Mouse (Mus musculus) urinary bladder, postnatal 36 days (tissue): ENCODE results near the gene Rptor.

Experiments used
- DNase-seq, 2 experiments: peaks; one replicate each; pipeline ENCODE4 v3.0.0; 2022; ENCODE audit warnings: low spot score in 2 of 2, mixed read lengths in 1 of 2

Rptor gene

DNA sequence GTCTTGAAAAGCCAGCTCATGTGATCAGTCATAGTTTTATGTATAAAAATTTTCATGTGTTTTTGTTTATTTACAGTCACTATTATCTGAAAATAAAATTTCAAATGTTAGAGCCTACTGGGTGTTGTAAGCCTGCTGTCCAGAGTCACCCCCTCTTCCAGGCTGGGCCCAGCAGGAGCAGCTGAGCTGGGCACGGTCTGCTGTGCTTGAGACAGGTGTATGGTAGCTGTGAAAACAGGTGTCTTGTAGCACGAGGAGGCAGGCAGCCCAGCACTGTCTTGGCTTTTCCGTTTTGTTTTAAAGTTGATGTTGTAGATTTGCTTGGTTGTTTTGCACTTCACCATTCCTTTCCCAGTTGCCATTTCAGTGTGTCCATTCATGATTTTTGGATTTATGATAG is 87.2 kb downstream of the Rptor start:
- no peak for DNase-seq

DNA sequence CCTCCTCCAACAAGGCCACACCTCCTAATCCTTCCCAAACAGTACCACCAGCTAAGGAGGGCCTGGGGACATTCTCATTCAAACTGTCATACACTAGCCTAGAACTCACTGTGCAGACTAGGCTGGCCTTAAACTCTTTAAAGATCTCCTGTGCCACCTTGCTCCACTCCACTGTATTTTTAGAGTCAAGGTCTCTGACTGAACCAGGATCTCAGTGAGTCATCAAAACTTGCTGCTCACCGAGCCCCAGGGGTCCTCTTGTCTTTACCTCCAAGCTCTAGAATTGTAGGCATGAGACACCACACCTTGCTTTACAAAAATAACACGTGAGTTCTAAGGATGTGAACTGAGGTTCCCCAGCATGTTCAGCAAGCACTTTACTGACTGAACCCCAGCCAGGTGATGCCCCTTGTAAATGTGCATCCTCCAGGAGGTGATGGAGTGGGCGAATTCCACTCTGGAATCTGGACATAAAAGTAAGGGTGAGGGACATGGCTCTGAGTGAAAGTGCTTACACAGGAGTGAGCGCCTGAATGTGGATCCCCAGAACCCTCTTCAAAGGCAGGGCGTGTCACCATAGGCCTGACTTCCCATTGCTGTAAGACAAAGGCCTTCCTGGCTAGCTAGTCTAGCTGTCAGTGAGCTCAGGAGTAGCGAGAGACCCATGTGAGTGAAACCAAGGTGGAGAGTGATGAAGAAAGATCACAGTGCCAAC is 89.6 kb downstream of the Rptor start:
- DNase-seq: no peak

DNA sequence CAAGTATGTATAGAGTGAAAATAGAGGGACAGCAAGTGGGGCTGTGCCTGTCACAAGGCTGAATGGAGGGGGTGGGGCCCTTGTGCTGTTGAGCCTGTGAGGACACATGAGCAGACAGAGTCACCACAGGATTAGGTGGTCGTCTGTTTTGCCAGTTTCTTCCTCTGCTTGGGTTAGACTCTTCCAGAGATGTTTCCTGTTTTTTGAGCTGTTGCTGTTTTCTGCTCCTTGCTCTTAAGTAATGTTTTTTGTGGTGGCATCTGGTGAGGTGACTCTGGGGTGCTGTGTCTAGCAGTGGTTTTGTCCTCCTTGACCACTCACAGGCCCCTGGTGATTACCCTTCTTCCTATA is 90.2 kb downstream of the Rptor start:
- no peak for DNase-seq

DNA sequence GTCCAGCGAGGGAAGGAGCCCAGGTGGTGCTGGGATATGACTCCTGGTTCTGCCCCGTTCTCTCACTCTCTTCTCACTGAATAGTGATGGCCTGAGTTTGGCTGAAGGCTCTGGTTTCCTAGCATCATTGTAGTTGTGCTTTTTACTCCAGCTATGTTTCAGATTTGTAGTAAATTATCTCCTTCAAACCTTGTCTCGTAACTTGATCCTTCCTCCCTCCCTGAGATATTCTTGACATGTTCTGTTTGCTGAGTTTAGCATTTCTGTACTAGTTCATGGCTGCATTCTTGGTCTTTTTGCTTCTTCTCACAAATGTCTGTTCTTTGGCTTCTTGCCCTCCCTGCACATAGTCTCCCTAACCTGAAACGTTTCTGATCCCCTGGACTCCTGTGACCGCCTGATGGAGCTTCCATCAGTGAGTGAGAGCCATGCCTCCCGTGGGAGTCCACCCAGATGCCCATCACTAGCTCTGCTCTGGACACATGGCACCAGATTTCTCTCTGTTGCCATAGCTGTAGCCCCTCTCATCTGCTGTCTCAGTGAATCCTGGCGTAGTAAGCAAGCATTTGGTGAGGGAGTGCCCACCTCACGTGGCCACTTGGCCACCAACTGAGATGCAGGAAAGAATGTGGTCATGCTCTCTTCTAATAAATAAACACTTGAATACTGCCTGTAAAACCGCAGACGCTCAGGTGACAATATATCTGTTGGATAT is 91.6 kb downstream of the Rptor start:
- no peak for DNase-seq

DNA sequence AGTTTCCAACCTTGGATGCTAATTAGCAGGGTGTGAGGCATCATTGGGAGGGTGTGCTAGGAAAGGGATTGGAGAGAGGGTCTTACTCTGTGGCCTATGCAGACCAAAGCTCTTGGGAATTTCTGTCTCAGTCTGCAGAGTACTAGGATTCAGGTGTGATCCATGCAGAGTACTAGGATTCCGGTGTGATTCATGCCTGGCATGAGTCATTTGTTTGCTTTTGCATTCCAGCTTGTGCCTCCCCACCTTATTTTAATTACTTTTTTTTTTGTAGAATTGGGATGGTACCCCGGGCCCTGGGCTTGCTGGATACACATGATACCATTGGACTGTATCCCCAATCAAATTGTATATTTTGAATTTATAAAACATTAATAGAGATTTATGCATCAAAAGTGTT is 93.7 kb downstream of the Rptor start:
- DNase-seq: no peak

DNA sequence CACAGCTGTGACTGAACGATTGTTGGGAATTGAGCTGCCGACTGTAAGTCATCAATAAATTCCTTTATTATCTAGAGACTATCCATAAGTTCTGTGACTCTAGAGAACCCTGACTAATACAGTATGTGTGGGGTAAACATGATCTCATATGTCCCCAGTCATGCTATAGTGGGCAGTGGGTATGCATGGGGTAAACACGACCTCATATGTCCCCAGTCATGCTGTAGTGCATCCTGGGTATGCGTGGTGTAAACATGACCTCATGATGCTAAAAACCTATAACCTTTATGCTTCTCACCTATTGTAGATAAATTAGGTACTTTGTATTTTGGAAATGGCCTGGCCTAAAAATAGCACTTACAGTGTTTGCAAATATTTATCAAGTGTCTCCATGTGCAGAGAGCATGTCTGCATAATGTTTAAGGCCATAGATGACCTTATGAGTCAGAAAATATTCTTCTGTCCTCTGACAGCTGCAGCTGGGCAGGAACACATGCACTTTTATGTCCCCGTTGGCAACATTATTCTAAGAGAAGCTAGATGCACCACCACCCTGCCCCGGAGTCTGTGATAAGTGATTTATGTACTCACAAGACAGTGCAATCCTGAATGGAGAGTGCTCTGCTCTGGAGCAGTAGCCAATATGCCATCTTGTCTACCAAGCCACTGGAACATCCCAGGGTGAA is 102.8 kb downstream of the Rptor start:
- DNase-seq: no peak

DNA sequence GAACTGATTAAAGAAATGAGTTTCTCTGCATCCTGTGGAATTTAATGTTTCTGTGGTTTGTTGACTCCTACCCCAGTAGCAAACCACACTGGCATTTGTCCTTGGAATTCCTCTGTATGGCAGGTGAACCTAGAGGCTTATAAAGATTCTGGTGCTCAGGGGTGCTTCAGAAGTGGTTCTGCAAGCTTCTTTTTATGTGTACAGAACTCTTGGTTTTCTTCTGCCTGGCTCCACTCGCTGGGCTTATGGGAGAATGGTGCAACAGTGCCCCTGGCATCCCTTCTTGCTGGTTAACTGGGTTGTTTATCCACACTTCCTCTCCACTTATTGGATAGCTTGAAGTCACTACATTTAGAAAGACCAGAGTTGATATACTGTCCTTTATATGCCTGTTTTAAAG is 104.6 kb downstream of the Rptor start:
- no peak for DNase-seq

DNA sequence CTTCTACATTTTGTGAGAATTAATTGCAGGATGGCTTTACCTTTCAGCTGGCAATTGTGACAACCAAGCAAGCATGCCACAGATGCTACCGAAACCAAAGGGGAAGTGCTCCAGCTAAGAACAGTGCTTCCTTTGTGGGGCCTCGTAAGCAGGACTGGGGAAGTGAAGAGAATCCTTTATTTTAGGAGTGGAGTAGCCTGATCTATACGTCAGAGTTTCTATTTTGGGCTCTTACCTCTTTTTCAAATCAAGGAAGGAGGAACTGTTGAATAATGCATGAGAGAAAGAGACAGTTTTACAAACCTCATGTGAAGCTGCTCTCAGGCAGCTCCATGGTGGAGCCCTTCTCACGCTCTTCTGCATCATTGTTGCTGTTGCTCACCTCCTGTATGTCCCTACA is 106.5 kb downstream of the Rptor start:
- DNase-seq: no peak

DNA sequence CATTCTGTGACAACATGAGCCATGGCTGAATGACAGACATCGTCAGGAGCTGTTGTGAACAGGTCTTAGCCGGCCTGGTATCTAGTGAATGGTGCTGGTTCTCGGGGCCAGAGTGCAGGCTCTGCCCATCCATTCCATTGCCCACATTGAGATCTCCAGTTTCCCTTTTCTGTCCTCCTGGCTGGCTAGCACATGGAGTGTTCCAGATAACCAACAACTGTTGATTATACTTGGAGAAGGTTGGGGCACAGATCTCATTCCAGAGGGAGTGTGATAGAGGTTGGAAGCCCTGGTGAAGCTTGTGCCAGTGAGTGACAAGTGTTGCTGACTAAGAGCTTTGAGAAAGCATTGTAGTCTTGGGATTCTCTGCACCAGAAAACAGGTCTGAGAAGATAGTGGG is 107.6 kb downstream of the Rptor start:
- no peak for DNase-seq

DNA sequence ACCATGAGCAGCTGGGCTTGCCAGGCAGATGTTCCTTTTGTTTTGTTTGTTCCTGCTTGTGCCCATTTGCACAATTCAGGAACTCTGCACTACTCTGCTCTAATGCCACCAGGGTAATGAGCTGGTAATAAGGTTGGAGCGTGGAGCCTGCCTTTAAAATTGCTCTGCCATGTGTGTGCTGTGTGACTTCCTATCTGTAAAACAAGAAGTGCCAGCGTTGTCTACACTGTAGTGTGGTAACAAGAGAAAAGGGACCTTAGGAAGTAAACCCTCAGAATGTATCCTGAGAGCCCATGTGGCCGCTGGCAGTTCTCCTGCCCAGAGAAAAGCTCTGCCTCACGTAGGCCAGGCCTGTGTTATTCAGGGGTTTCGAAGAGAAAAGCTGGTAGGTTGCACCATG is 108.1 kb downstream of the Rptor start:
- DNase-seq: no peak

DNA sequence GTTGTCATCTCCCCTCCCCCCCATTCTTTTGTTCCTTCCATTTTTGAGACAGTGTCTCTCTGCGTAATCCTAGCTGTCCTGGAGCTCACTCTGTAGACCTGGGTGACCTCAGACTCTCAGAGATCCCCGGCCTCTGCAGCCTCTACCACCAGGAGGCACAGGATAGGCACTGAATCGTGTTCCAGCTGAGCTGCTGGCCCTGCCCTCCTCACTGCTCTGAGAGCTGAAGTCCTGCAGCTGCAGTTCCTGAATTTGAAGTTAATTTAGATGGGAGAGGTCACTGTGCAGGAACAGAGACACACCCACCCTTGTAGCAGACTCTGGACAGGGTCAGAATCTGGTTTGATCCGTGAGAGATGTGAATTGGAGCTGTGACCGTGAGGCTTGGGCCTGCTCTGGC is 112.7 kb downstream of the Rptor start:
- DNase-seq: no peak

DNA sequence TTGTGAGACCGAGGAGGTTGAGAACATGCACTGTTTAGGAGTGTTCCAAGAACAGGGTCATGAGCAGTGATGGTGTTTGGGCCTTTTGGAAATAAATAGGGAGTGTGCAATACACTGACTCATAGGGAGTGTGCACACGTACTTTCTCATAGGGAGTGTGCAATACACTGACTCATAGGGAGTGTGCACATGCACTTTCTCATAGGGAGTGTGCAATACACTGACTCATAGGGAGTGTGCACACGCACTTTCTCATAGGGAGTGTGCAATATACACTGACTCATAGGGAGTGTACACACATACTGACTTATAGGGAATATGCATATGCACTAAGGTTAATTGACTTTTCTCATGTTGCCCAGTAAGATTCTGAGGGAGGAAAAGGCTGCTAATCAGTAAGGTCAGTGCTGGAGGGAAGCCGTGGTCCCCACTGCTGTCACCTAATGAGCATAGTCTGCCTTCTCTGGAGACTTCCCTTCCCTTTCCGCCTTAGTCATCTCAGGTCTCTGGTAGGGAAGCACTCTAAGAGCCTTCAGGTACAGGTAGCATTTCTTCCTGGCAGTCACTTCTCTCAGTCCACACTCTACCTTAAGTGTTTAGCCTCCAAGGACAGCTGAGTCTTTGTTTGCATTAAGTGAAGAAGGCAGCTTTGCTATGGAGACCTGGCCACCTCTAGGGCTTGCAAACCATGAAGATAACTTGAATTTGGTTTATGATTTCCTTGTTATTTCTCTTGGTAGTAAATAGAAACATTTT is 113.3 kb downstream of the Rptor start:
- no peak for DNase-seq

DNA sequence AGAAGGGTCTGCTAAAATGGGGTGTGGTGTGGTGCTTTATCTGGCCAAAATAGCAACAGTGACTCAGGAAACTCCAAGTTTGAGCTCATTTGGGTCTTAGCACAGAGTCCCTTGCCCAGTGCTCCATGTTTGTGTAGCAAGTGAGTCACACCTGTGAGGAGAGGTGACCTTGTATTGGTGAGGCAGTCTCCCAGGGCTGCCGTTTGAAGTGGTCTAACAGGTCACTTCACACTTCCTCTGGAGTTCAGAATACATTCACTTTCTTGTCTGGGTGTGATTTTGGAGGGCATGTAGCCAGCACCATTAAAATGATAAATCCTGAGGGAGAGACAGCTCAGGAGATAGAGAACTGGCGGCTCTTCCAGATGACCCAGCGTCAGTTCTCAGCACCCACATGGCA is 115.4 kb downstream of the Rptor start:
- no peak for DNase-seq

DNA sequence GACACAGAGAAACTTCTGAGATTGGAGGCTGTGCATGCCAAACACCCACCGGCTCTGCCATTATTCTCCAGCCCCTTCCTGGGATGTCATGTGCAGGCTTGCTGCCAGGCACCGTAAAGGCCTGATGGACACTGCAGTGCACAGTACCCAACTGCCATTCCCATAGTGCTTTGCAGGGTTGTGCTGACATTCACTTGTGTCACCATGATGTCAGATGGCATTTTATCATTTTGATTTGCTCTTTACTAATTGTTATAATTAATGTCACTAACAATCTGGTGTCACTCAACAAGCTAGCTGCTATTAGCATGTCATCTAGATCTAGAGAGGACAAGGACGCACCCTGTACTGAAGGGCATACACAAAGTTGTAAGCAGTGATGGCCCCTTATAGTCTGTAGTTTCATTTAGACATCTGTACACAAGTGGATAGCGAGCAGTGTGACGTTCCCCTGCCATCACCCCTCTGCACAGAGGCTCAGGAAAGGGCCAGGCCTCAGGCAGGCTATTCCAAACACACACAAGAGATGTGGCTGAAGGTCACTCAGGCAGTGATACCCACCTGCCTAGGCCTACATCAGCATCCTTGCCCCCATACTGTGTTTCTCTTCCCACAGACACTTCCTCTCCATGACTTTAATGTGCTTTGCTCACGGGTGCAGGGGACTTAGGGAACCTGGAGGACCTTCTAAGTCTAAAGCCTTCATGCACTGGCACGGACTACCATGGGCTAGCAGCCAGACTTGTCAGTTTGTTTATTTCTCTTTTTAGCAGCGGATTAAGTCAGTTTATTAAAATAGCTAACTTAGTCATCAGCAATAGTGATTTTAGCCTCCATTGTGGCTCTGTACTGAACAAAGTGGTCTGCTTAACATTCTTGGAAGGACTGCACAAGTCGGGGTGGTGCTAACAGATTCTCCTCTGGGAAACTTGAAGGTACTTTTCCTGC is 117.7 kb downstream of the Rptor start:
- DNase-seq: peak; percentile 21 to 32

DNA sequence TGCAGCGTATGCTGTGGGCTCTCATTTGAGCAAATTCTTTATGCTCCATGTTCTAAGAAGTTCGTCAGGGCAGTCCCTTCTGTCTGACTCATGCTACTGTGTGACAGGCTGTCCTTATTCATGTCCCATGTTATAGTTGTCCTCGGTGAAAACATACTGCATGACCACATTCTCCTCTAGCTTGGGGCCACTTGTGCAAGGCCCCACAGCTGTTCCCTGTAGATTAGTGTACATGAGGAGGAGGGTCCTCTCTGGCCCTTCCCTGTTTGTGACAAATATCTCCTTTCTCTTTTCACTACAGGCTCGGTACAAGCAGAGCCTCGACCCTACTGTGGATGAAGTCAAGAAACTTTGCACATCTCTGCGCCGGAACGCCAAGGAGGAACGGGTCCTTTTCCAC is 122.0 kb downstream of the Rptor start:
- no peak for DNase-seq

DNA sequence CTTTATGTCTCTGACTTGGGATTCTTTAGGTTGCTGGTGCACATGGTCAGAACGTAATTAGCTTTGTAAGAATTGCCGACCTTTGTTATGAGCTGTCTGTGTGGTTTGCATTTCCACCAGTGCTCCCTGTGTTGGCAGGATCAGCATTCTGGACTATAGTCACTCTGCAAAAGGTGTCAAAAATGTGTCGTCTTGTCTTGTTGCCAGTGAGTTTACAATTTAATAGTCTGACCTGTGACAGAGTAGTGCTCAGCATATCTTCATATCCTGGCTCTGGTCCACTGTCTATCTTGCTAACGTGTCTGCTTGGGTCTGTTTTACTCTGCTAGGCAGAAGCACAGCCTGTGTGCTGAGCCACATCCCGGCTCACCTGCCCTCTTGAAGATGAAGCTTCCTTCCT is 128.7 kb downstream of the Rptor start:
- no peak for DNase-seq

DNA sequence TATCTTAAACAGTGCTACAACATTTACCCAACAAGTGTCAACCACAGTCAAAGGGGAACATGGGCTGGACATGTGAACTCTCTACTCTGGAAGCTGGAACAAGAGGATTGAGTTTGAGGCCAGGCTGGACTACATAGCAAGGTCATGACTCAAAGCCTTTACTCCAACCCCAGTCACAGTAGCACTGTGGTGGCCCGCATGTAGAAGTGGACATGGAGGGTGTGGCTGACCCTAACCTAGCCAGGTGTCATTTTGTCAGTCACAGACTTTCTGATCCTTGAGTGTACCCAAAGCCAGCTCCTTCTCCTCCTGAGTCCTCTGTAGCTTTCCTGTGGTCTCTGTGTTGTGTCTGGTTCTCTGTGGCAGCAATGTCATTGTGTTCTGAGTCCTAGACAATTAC is 129.7 kb downstream of the Rptor start:
- DNase-seq: no peak

DNA sequence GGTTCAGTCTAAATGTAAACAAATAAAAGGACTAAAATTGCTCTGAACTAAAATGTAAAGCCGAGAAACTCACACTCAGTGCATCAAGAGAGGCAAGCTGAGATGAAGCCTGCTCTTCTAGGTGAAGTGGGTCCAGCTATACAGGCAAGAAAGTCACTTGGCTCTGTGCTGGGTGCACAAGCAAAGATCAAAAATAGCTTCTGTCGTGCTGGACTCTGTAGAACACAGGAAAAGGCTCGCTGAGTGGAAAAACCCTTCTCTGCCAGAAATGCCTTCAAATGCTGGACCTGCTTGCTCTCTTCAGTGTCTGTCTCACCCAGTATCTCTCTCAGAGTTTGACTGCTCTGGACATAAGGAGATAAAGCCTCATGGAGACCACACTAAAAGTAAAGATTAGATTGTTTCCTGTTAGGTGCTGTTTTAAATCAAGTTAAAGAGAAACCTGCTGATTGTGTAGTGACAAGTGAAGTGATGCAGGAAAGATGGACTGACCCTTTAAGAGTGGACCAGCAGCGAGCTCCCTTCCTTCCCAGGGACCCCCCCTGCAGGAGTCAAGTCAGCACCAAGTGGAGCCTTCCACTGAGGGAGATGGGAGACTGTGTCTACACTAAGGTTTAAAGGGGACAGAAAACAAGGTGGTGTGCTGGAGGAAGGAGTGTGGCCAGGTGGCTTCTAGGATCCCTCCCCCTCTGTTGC is 130.4 kb downstream of the Rptor start:
- DNase-seq: no peak

DNA sequence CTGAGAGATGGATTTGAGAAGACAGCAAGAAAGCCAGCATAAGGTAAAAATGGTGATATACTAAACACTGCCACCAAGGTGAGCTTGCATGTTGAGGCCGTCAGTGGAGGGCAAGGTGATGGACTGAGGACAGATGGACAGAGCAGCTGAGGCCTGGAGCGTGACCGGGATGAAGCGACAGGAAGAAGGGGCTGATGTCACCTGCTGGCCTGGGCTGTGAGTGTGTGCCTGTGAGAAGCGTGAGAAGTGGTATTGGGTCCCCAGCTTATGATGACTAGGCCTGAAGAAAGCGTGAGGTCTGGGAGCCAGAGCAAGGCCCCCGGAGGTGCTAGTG is 130.9 kb downstream of the Rptor start:
- no peak for DNase-seq

DNA sequence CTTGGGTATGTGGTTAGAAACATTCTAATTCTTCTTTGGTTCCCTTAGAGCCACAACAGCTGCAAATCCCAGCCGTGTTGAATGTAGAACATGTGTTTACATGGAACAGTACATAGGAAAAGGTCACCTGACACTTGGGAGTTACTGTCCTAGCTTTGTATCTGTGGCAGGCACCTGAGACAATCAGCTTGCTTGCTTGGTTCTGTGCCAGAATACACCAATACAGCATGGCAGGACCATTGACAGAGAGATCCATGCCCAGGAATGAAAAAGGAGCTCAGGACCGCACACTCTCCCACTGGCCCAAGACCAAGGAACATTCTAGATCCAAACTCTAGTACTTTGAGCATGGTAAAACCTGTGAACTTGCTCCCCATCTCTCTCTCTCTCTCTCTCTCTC is 132.4 kb downstream of the Rptor start:
- no peak for DNase-seq
